Mouse (Mus musculus) liver, embryonic 14.5 days (tissue): ENCODE measurements around the gene Shcbp1l.
"Not testable (repeated sequence)": the region's sequence is repeated elsewhere in the genome, so short reads cannot be mapped to it uniquely, and the experiment has no call there.

Experiments used
- CTCF ChIP-seq: IDR thresholded peaks from 2 replicates; pipeline ENCODE4 v1.5.1; 2016; ENCODE audit warnings: antibody characterized with exemption, low read depth, control low read depth
- EP300 ChIP-seq: IDR thresholded peaks from 2 replicates; pipeline ENCODE4 v1.6.1; 2016; ENCODE audit warnings: antibody characterized with exemption, low read depth

GRCm38 (mm10) chr1:153412663-153413396 is 12.1 kb upstream of the Shcbp1l start:
- TF ChIP-seq EP300, CTCF: not testable (repeated sequence)
